Mouse (Mus musculus) left cerebral cortex, adult 8-10 months (tissue): ENCODE results near the gene Cyp4a32. TPM values are rescaled to one million over a fixed set of nuclear protein-coding genes. Genes with fewer than 3 reads are reported as not detected.
"Not testable (repeated sequence)": the region's sequence is repeated elsewhere in the genome, so short reads cannot be mapped to it uniquely, and the experiment has no call there.

Experiments
- DNase-seq, 2 experiments: peaks; one replicate each; pipeline ENCODE4 v3.0.0; 2022; ENCODE audit warnings: low spot score in 2 of 2
- total RNA-seq, 4 experiments: library from RNA; stranded (reverse); gene quantifications; 2 replicates each; pipeline ENCODE4 v1.2.4; 2022

The Cyp4a32 gene
- total RNA-seq, 4 experiments from 2014 or later, result not detected

- DNase-seq, result not testable (repeated sequence)
Measured at GRCm38 (mm10) chr4:115656535-115656922, 55.8 kb downstream of the Cyp4a32 start.

DNA sequence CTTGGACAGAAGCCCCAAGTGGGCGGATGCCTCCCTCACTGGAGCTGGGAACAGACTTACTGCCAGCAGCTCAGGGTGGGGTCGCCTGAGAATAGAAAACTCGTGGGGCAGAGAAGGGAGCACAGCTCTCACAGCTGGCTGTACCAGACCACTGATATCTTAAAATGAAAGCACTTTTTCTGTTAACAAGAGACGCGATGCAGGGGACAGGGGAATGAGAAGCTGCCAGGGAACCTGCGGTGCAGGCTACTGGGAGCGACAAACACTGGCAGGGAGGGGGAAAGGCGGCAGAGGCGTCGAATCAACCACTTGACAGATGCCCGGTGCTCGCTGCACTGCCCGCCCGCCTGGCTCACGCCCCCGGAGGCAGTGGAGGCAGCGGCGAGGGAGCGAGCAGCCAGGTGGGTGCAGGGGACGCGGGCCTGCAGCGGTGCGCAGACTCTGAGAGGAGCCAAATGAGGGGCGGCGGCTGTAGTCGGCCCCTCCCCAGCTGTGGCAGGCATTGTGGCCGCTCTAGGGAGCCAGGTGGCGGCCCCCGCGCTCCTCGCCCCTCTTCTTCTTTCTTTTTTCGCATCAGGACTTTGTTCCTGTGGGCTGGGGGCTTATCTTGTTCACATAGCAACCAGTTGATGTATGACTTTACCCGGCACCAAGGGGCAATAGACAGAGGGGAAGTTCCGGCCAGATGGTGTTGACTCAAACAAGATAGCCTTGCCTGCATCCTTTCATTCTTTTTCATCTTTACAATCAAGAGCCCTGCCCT is 56.5 kb downstream of the Cyp4a32 start:
- peak; percentile 10 to 15 for DNase-seq

DNA sequence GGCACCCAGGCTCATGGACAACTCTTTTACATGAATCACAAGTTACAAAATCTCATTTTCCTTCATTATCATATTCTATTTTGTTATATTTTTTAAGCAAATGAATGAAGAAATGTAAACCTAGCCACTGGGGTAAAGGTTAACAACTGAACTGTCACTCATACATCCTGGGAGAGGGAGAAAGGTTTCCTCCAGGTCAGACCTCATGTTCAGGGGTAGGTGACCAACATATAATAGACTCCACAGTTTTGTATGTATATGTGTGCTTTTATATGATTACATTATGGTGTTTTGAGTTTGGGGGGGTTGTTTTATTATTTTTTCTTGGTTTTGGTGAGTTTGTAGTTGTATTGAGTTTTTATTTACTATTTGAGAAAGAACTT is 57.1 kb downstream of the Cyp4a32 start:
- no peak for DNase-seq

DNA sequence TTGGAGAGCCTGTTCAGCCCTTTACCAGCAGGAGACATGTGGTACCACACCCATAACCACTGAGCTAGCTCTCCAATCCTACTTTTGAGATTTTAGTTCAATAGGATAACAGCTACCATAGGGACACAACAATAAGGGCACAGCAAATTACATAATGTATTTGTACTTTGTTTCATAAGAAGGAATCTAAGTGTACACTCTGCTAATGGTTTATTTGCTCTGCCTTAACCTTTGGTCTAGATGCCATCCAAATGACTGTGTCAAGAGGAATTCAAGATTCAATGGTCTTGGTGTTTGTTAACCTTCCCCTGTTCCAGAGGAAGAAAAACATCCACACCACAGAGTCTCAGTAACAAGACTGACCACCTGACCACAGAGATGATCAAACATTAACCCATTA is 58.4 kb downstream of the Cyp4a32 start:
- DNase-seq, result no peak

Other genes starting within 250 kb of the Cyp4a32 start
- gene Cyp4a12b, start 189.3 kb upstream of the Cyp4a32 start, total RNA-seq, result under 1 TPM in 1 of 4 experiments, not detected in 3; 0.27 TPM
- gene Cyp4a30b, start 148.4 kb upstream of the Cyp4a32 start, total RNA-seq, result not detected
- not detected for gene Cyp4a14, start 104.8 kb upstream of the Cyp4a32 start, total RNA-seq
- gene Cyp4a10, start 82.7 kb upstream of the Cyp4a32 start, total RNA-seq, result not detected
- gene Cyp4a31, start 37.3 kb upstream of the Cyp4a32 start, total RNA-seq, result not detected
- 1 to 10 TPM; 1.7 to 2.8 (median 2.3) TPM for gene Cyp4b1, start 46.8 kb downstream of the Cyp4a32 start, total RNA-seq
- gene Efcab14, start 136.8 kb downstream of the Cyp4a32 start, total RNA-seq, result 10 to 100 TPM; 57.1 to 59.7 (median 57.6) TPM
- 1 to 10 TPM in 1 of 4 experiments, under 1 TPM in 2, not detected in 1; 0.48 to 1.0 (median 0.95) TPM for gene Tex38, start 180.0 kb downstream of the Cyp4a32 start, total RNA-seq
- 10 to 100 TPM; 77.6 to 82.8 (median 81.9) TPM for gene Atpaf1, start 183.8 kb downstream of the Cyp4a32 start, total RNA-seq
- gene Mob3c, start 227.1 kb downstream of the Cyp4a32 start, total RNA-seq, result 1 to 10 TPM; 5.0 to 7.3 (median 6.1) TPM
- 10 to 100 TPM; 34.9 to 45.5 (median 39.6) TPM for gene Mknk1, start 238.2 kb downstream of the Cyp4a32 start, total RNA-seq